16 mouse cellular contexts compared by ENCODE assay signal in the genomic region with DNA sequence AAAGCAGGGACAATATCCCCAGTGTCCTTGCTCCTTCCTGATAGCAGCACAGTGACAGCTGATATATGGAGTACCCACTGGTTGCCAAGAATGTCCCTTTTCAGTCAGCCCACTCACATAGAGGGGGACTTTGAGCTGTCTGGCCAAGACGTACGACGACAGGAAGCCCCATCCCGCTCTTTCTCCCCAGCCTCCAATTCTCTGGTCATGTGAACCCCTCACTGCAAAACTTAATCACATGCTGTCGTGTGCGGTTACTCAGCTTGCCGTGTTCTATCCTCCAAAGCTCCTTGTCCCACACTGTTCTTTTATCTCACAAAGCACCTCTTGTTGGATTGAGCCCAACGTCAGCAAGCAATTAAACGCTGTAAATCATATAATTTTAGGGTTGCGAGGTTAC.
DNase-seq lines count a peak whose midpoint lies in the region; ATAC-seq and TF ChIP-seq lines count a peak whose summit lies in the region.
"Had no signal": no experiment of that assay in that cellular context is flagged by ENCODE, and none has a peak within 500 bp of the region (broad histone marks: within the 10 kb centered on the region; RNA-seq: fewer than 3 reads in every experiment).

No protein-coding gene starts in this region.

- no peak overlapping the region for H3K27ac ChIP-seq in lung, embryonic 14.5 days (ENCODE audit: low read depth)
- H3K27ac ChIP-seq in intestine, postnatal 0 days (ENCODE audit: low read depth, low read length), result no peak overlapping the region
- no peak overlapping the region for H3K27ac ChIP-seq in neural tube, embryonic 14.5 days (ENCODE audit: low read depth, low read length)
- H3K27ac ChIP-seq: liver, embryonic 15.5 days had no signal

- H3K36me3 ChIP-seq in lung, embryonic 14.5 days (ENCODE audit: insufficient read depth), result no peaks in the 10 kb centered on the region
- H3K36me3 ChIP-seq in intestine, postnatal 0 days (ENCODE audit: control insufficient read depth, insufficient read depth), result no peaks in the 10 kb centered on the region
- H3K36me3 ChIP-seq in neural tube, embryonic 14.5 days (ENCODE audit: control insufficient read depth, insufficient read depth, low read length), result no peaks in the 10 kb centered on the region
- H3K36me3 ChIP-seq: liver, embryonic 15.5 days had no signal

- DNase-seq in embryo, embryonic 11 days, result peak; percentile 31
- DNase-seq in embryo, embryonic 10.5 days (ENCODE audit: low spot score), result no peak
- peak; percentile 57 for DNase-seq in lung, embryonic 14.5 days
- no peak for DNase-seq in lung, postnatal 25 days (ENCODE audit: low spot score)
- no peak for DNase-seq in gastrocnemius, postnatal 10 days
- no peak for DNase-seq in left cerebral cortex, adult 9 months (ENCODE audit: low spot score in 2 of 2)
- DNase-seq: cerebellum, postnatal 25 days; heart, postnatal 4 days; layer of hippocampus, postnatal 36 days; spleen, adult 18-20 months; thymus, postnatal 4 days had no signal

- WGBS in lung, embryonic 14.5 days, result 30% methylated on average over 10 of the region's 10 CpGs
- WGBS in intestine, postnatal 0 days, result 22% methylated on average over 10 of the region's 10 CpGs
- WGBS in neural tube, embryonic 14.5 days, result 19% methylated on average over 10 of the region's 10 CpGs

- no peaks in the 10 kb centered on the region for H3K4me1 ChIP-seq in lung, embryonic 14.5 days (ENCODE audit: insufficient read depth)
- peaks cover 7% of the 10 kb centered on the region; the same call in 1 of the 2 replicates for H3K4me1 ChIP-seq in intestine, postnatal 0 days (replicated peaks; ENCODE audit: control insufficient read depth, insufficient read depth, low read length)
- H3K4me1 ChIP-seq in neural tube, embryonic 14.5 days (ENCODE audit: control insufficient read depth, insufficient read depth, low read length), result 0 out of 2 replicates have a peak, but pooled peaks cover 5% of the 10 kb centered on the region
- H3K4me1 ChIP-seq: liver, embryonic 15.5 days had no signal

- no peaks in the 10 kb centered on the region for H3K9me3 ChIP-seq in lung, embryonic 14.5 days (ENCODE audit: low read depth, low read length)
- H3K9me3 ChIP-seq in intestine, postnatal 0 days (ENCODE audit: control insufficient read depth), result no peaks in the 10 kb centered on the region
- no peaks in the 10 kb centered on the region for H3K9me3 ChIP-seq in neural tube, embryonic 14.5 days (ENCODE audit: control insufficient read depth, low read length)
- H3K9me3 ChIP-seq: liver, embryonic 15.5 days had no signal

- peak; percentile 78; the same call in 1 of the 2 replicates for ATAC-seq in lung, embryonic 14.5 days (ENCODE audit: insufficient read depth)
- peak; percentile 82 for ATAC-seq in intestine, postnatal 0 days
- ATAC-seq in neural tube, embryonic 14.5 days (ENCODE audit: low read depth), result peak; percentile 86
- ATAC-seq: Patski had no signal

- no peaks in the 10 kb centered on the region for H3K27me3 ChIP-seq in lung, embryonic 14.5 days (ENCODE audit: insufficient read depth, low read length)
- no peaks in the 10 kb centered on the region for H3K27me3 ChIP-seq in intestine, postnatal 0 days (replicated peaks; ENCODE audit: control insufficient read depth, insufficient read depth, low read length)
- no peaks in the 10 kb centered on the region for H3K27me3 ChIP-seq in neural tube, embryonic 14.5 days (ENCODE audit: control insufficient read depth, insufficient read depth, low read length)
- H3K27me3 ChIP-seq: liver, embryonic 15.5 days; Patski had no signal

- no peak overlapping the region for H3K9ac ChIP-seq in lung, embryonic 14.5 days
- no peak overlapping the region for H3K9ac ChIP-seq in intestine, postnatal 0 days (ENCODE audit: low read depth, low read length)
- no peak overlapping the region for H3K9ac ChIP-seq in neural tube, embryonic 14.5 days (replicated peaks; ENCODE audit: low read depth, low read length)
- H3K9ac ChIP-seq: liver, embryonic 15.5 days had no signal

- no peak for TF ChIP-seq CTCF in lung, embryonic 14.5 days (IDR thresholded peaks at IDR 0.05; ENCODE audit: low read depth)
- TF ChIP-seq CTCF in intestine, postnatal 0 days (IDR thresholded peaks at IDR 0.05; ENCODE audit: low read depth), result no peak

- no peak overlapping the region for H3K4me2 ChIP-seq in lung, embryonic 14.5 days
- H3K4me2 ChIP-seq in intestine, postnatal 0 days (replicated peaks; ENCODE audit: low read depth), result peak overlapping the region; percentile 35; the same call in 1 of the 2 replicates
- H3K4me2 ChIP-seq in neural tube, embryonic 14.5 days (ENCODE audit: low read depth, low read length), result no peak overlapping the region
- H3K4me2 ChIP-seq: liver, embryonic 15.5 days; midbrain, embryonic 11.5 days had no signal

- H3K4me3 ChIP-seq in lung, embryonic 14.5 days (ENCODE audit: low read depth, low read length), result no peak overlapping the region
- H3K4me3 ChIP-seq in intestine, postnatal 0 days (ENCODE audit: low read depth, low read length), result no peak overlapping the region
- H3K4me3 ChIP-seq in neural tube, embryonic 14.5 days (ENCODE audit: low read depth, low read length), result no peak overlapping the region
- H3K4me3 ChIP-seq: liver, embryonic 15.5 days had no signal

Comparison
In these comparisons a context has a peak if more than half of its experiments do, and no peak if none do; other contexts are left out.
1. DNase-seq: peak in embryo, embryonic 11 days (single experiment) and lung, embryonic 14.5 days (single experiment); none in embryo, embryonic 10.5 days (single experiment), lung, postnatal 25 days (single experiment), gastrocnemius, postnatal 10 days (single experiment) and left cerebral cortex, adult 9 months (0 of 2).
2. Peak in every context shown above with its lines, with median percentiles within 50 percentile points of each other: ATAC-seq.